Mouse (Mus musculus) myocyte (in vitro differentiated cells): ENCODE data around the gene Lpin3.

Experiments used
- MYOD1 ChIP-seq, 3 experiments: IDR thresholded peaks; one replicate each; pipeline ENCODE4 v1.6.1; 2011; ENCODE audit warnings: control low read depth in 2 of 3, low read depth in 2 of 3, mild to moderate bottlenecking in 2 of 3, moderate library complexity in 1 of 3; ENCODE audit not compliant: insufficient read length in 2 of 3, control insufficient read depth in 1 of 3
- MYOG ChIP-seq, 3 experiments: IDR thresholded peaks; one replicate each; pipeline ENCODE4 v1.6.1; 2011; ENCODE audit warnings: control low read depth in 2 of 3, low read depth in 2 of 3, mild to moderate bottlenecking in 2 of 3; ENCODE audit not compliant: insufficient read length in 2 of 3, control insufficient read depth in 1 of 3, insufficient read depth in 1 of 3
- POLR2A ChIP-seq: IDR thresholded peaks from one replicate; pipeline ENCODE4 v1.6.1; 2011; ENCODE audit warnings: low read depth, mild to moderate bottlenecking, control low read depth, moderate library complexity; ENCODE audit not compliant: insufficient read length
- REST ChIP-seq: IDR thresholded peaks from one replicate; pipeline ENCODE4 v1.6.1; 2011; ENCODE audit warnings: mild to moderate bottlenecking, control low read depth, moderate library complexity; ENCODE audit not compliant: insufficient read depth, insufficient read length

GRCm38 (mm10) chr2:160921285-160921684 lies 40.8 kb downstream of the Lpin3 start:
- TF ChIP-seq MYOD1 (IDR thresholded peaks at IDR 0.05; ENCODE audit: control insufficient read depth in 1 of 3, insufficient read length in 2 of 3, low read depth in 2 of 3) (no peak), MYOG (IDR thresholded peaks at IDR 0.05; ENCODE audit: control insufficient read depth in 1 of 3, insufficient read depth in 1 of 3, insufficient read length in 2 of 3, low read depth in 2 of 3) (no peak), POLR2A (no peak), REST (no peak)
